36 mouse cellular contexts compared by ENCODE assay signal in the genomic region with DNA sequence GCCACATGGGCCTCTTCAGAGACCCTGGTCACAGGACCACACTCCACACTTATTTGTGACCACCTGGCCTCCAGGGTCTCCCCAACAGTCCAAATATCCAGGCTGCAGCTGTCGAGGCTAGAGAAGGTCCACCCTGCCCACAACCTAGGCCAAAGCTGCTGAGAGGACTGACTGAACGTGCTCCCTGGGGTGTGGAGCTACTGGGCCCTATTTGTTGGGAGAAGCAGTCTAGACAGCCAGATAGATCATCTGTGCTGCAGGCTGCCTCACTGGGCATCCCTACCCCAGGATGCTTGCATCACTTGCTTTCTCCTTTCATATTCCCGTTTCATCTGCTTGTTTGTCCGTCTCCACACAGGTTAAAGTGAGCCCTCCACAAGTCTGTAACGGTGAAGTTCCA. TPM values are rescaled to one million over a fixed set of nuclear protein-coding genes. Genes with fewer than 3 reads are reported as not detected.
DNase-seq lines count a peak whose midpoint lies in the region; ATAC-seq lines count a peak whose summit lies in the region.
"Had no signal": no experiment of that assay in that cellular context is flagged by ENCODE, and none has a peak within 500 bp of the region (broad histone marks: within the 10 kb centered on the region; RNA-seq: fewer than 3 reads in every experiment).

No protein-coding gene starts in this region.

- H3K4me1 ChIP-seq in heart, embryonic 10.5 days: peaks cover 63% of the 10 kb centered on the region
- peaks cover 75% of the 10 kb centered on the region for H3K4me1 ChIP-seq in midbrain, embryonic 10.5 days
- peaks cover 8% of the 10 kb centered on the region for H3K4me1 ChIP-seq in midbrain, embryonic 14.5 days (ENCODE audit: control insufficient read depth, insufficient read depth, low read length)
- peaks cover 28% of the 10 kb centered on the region for H3K4me1 ChIP-seq in limb, embryonic 11.5 days (ENCODE audit: control insufficient read depth, insufficient read depth, low read length)

- DNase-seq in heart, embryonic 10.5 days (ENCODE audit: low spot score): no peak
- no peak for DNase-seq in heart, postnatal 25 days (ENCODE audit: low spot score)
- DNase-seq in midbrain, embryonic 10.5 days (ENCODE audit: low spot score): no peak
- no peak for DNase-seq in midbrain, embryonic 14.5 days
- DNase-seq in limb, embryonic 11.5 days (ENCODE audit: low spot score): no peak
- DNase-seq in ovary, postnatal 10 days (ENCODE audit: low spot score): no peak
- no peak for DNase-seq in right cerebral cortex, postnatal 10 days (ENCODE audit: low spot score in 2 of 2)
- DNase-seq: adrenal gland, postnatal 10 days; cerebellum, adult 8-10 months; cerebellum, postnatal 36 days; gastrocnemius, postnatal 14 days; kidney, adult 18-20 months; kidney, postnatal 25 days; lung, postnatal 14 days; retina, postnatal 1 day; right cerebral cortex, postnatal 25 days; thymus, adult 2 months; thymus, postnatal 36 days had no signal

- H3K9me3 ChIP-seq in heart, embryonic 10.5 days: peaks cover 17% of the 10 kb centered on the region
- peaks cover 55% of the 10 kb centered on the region for H3K9me3 ChIP-seq in midbrain, embryonic 10.5 days (replicated peaks)
- no peaks in the 10 kb centered on the region for H3K9me3 ChIP-seq in midbrain, embryonic 14.5 days (ENCODE audit: control insufficient read depth, low read length)
- peaks cover 20% of the 10 kb centered on the region for H3K9me3 ChIP-seq in limb, embryonic 11.5 days (ENCODE audit: control insufficient read depth, low read length)

- intact Hi-C loops in heart, postnatal 25 days (cut with DNase I): loop anchor here (5.0 kb wide), 2 partner anchors 95 to 165 kb away; no protein-coding TSS in a partner anchor

- no peak overlapping the region for H3K9ac ChIP-seq in midbrain, embryonic 14.5 days (replicated peaks; ENCODE audit: low read length)
- no peak overlapping the region for H3K9ac ChIP-seq in limb, embryonic 11.5 days (ENCODE audit: low read length)
- H3K9ac ChIP-seq: embryonic facial prominence, embryonic 13.5 days; forebrain, embryonic 12.5 days; kidney, embryonic 15.5 days; liver, embryonic 15.5 days; stomach, embryonic 15.5 days had no signal

- no peak overlapping the region for H3K4me3 ChIP-seq in heart, embryonic 10.5 days
- H3K4me3 ChIP-seq in midbrain, embryonic 10.5 days: no peak overlapping the region
- no peak overlapping the region for H3K4me3 ChIP-seq in midbrain, embryonic 14.5 days (replicated peaks; ENCODE audit: low read depth, low read length)
- H3K4me3 ChIP-seq in limb, embryonic 11.5 days (ENCODE audit: low read depth, low read length): no peak overlapping the region
- H3K4me3 ChIP-seq: embryonic facial prominence, embryonic 13.5 days; erythroblast, embryonic 14.5 days; forebrain, embryonic 12.5 days; heart, embryonic 12.5 days; kidney, embryonic 15.5 days; left cerebral cortex, adult 2 months; liver, embryonic 15.5 days; stomach, embryonic 15.5 days had no signal

- H3K36me3 ChIP-seq in heart, embryonic 10.5 days: peaks cover 19% of the 10 kb centered on the region; the same call in 1 of the 2 replicates
- peaks cover 10% of the 10 kb centered on the region for H3K36me3 ChIP-seq in midbrain, embryonic 10.5 days
- H3K36me3 ChIP-seq in midbrain, embryonic 14.5 days (ENCODE audit: control insufficient read depth, insufficient read depth, low read length): no peaks in the 10 kb centered on the region
- no peaks in the 10 kb centered on the region for H3K36me3 ChIP-seq in limb, embryonic 11.5 days (ENCODE audit: control insufficient read depth, insufficient read depth, low read length)
- H3K36me3 ChIP-seq: forebrain, embryonic 12.5 days; heart, embryonic 12.5 days; kidney, embryonic 15.5 days; liver, embryonic 15.5 days; stomach, embryonic 15.5 days had no signal

- H3K27me3 ChIP-seq in heart, embryonic 10.5 days (ENCODE audit: insufficient read depth, poor library complexity, severe bottlenecking): peaks cover 43% of the 10 kb centered on the region
- H3K27me3 ChIP-seq in midbrain, embryonic 10.5 days (ENCODE audit: low read depth, poor library complexity, severe bottlenecking): peaks cover 76% of the 10 kb centered on the region
- peaks cover 7% of the 10 kb centered on the region; the same call in 1 of the 2 replicates for H3K27me3 ChIP-seq in midbrain, embryonic 14.5 days (ENCODE audit: control insufficient read depth, insufficient read depth, low read length)
- no peaks in the 10 kb centered on the region for H3K27me3 ChIP-seq in limb, embryonic 11.5 days (ENCODE audit: control insufficient read depth, insufficient read depth, low read length)
- H3K27me3 ChIP-seq: heart, embryonic 12.5 days; Patski; stomach, embryonic 15.5 days had no signal

- WGBS in heart, embryonic 10.5 days: 68% methylated on average over 5 of the region's 5 CpGs
- WGBS in midbrain, embryonic 10.5 days: 86% methylated on average over 5 of the region's 5 CpGs
- 79% methylated on average over 5 of the region's 5 CpGs for WGBS in midbrain, embryonic 14.5 days
- WGBS in limb, embryonic 11.5 days: 75% methylated on average over 5 of the region's 5 CpGs

- peak overlapping the region; percentile 85; the same call in 1 of the 2 replicates for H3K27ac ChIP-seq in heart, embryonic 10.5 days
- peak overlapping the region; percentile 78 for H3K27ac ChIP-seq in midbrain, embryonic 10.5 days (replicated peaks)
- H3K27ac ChIP-seq in midbrain, embryonic 14.5 days (replicated peaks; ENCODE audit: low read depth, low read length): no peak overlapping the region
- H3K27ac ChIP-seq in limb, embryonic 11.5 days (replicated peaks; ENCODE audit: low read depth, low read length): peak overlapping the region; percentile 76
- H3K27ac ChIP-seq: forebrain, embryonic 12.5 days; kidney, embryonic 15.5 days; left cerebral cortex, adult 2 months; liver, embryonic 15.5 days had no signal

- no peak for ATAC-seq in midbrain, embryonic 14.5 days (ENCODE audit: low FRiP score, low TSS enrichment)
- no peak for ATAC-seq in limb, embryonic 11.5 days (ENCODE audit: insufficient number of reproducible peaks, low FRiP score, low TSS enrichment, low read depth)
- ATAC-seq: hindbrain, embryonic 16.5 days; Patski had no signal

- H3K4me2 ChIP-seq in midbrain, embryonic 14.5 days (ENCODE audit: low read length): no peak overlapping the region
- H3K4me2 ChIP-seq in limb, embryonic 11.5 days (ENCODE audit: low read depth, severe bottlenecking): no peak overlapping the region; the same call in 1 of the 2 replicates
- H3K4me2 ChIP-seq: forebrain, embryonic 12.5 days; liver, embryonic 15.5 days; midbrain, embryonic 11.5 days had no signal

RNA-seq across cellular contexts. Expression of a gene that starts 1.7 kb away (rescaled TPM):
- polyA plus RNA-seq in heart, embryonic 10.5 days (2016; fragmentation: Nextera tagmentation; extraction: Ambion mirVana): 1,495 and 1,694 TPM in 2 replicates
- total RNA-seq in heart, postnatal 25 days (2021): 10 to 100 TPM; 35.8 to 44.2 TPM
- polyA plus RNA-seq in midbrain, embryonic 10.5 days (2016; fragmentation: Nextera tagmentation; extraction: Ambion mirVana): 329 and 443 TPM in 2 replicates
- polyA plus RNA-seq in midbrain, embryonic 14.5 days (2014; fragmentation: Nextera tagmentation; extraction: Ambion mirVana): 271 and 417 TPM in 2 replicates
- 1,044 and 1,081 TPM in 2 replicates for polyA plus RNA-seq in limb, embryonic 11.5 days (2014; fragmentation: Nextera tagmentation; extraction: Ambion mirVana)

RNA-seq across cellular contexts. Expression of a gene that starts 11.0 kb away (rescaled TPM):
- 0.54 and 1.3 TPM in 2 replicates for polyA plus RNA-seq in heart, embryonic 10.5 days (2016; fragmentation: Nextera tagmentation; extraction: Ambion mirVana)
- under 1 TPM; 0.17 to 0.49 TPM for total RNA-seq in heart, postnatal 25 days (2021)
- polyA plus RNA-seq in midbrain, embryonic 10.5 days (2016; fragmentation: Nextera tagmentation; extraction: Ambion mirVana): 0.17 and 0.20 TPM in 2 replicates
- polyA plus RNA-seq in midbrain, embryonic 14.5 days (2014; fragmentation: Nextera tagmentation; extraction: Ambion mirVana): 0.20 and 0.78 TPM in 2 replicates
- 0.96 and 0.97 TPM in 2 replicates for polyA plus RNA-seq in limb, embryonic 11.5 days (2014; fragmentation: Nextera tagmentation; extraction: Ambion mirVana)
- total RNA-seq: monocyte, adult 5-6 weeks had no signal
- polyA plus RNA-seq: erythroblast, embryonic 14.5 days had no signal

RNA-seq across cellular contexts. Expression of a gene that starts 40.4 kb away (rescaled TPM):
- polyA plus RNA-seq in heart, embryonic 10.5 days (2016; fragmentation: Nextera tagmentation; extraction: Ambion mirVana): 2.9 and 9.8 TPM in 2 replicates
- total RNA-seq in heart, postnatal 25 days (2021): not detected
- 0.43 and 0.96 TPM in 2 replicates for polyA plus RNA-seq in midbrain, embryonic 10.5 days (2016; fragmentation: Nextera tagmentation; extraction: Ambion mirVana)
- polyA plus RNA-seq in midbrain, embryonic 14.5 days (2014; fragmentation: Nextera tagmentation; extraction: Ambion mirVana): 0.45 TPM in 1 of 2 replicates, not detected in the other
- polyA plus RNA-seq in limb, embryonic 11.5 days (2014; fragmentation: Nextera tagmentation; extraction: Ambion mirVana): 7.5 and 9.6 TPM in 2 replicates
- total RNA-seq: gastrocnemius, postnatal 14 days; granulocyte monocyte progenitor cell, adult 5-6 weeks; layer of hippocampus, adult 18-20 months; layer of hippocampus, postnatal 10 days; left cerebral cortex, adult 2 months; left cerebral cortex, postnatal 25 days; monocyte, adult 5-6 weeks had no signal
- polyA plus RNA-seq: heart, postnatal 0 days; neural tube, embryonic 14.5 days; Patski had no signal
